Mouse (Mus musculus): ENCODE data around the gene Auts2.

The Auts2 gene

GRCm38 (mm10) chr5:132258882-132259281, 284.3 kb downstream of the Auts2 start:
- DNase-seq (ENCODE audit: low spot score in 2 of 2), result no peak

- no peak for DNase-seq (ENCODE audit: low spot score in 2 of 2)
Measured at GRCm38 (mm10) chr5:132255579-132255978, 287.6 kb downstream of the Auts2 start.

- DNase-seq (ENCODE audit: low spot score in 2 of 2), result peak; percentile 90
Measured at GRCm38 (mm10) chr5:132249523-132249922, 293.6 kb downstream of the Auts2 start.

DNA sequence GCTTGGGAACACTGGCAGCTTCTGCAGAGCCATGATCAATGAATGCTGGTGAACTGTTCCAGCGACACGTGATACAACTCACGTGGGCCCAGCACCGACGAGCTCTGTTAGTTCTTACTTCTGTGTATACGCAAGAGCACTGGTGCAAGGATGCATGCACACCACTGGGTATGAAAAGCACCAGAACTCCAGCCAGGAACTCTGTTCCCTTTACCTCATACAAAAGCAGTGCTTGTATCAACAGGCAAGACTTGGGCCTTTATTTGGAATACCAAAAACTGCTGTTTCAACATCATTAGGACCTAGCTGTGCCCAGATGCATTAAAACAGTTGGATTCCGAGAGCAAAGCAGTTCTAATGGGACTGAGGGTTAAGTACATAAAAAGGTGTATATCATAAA, 295.1 kb downstream of the Auts2 start:
- DNase-seq (ENCODE audit: low spot score in 2 of 2), result peak in 1 of 2 experiments; percentile 11

GRCm38 (mm10) chr5:132235460-132235859, 307.7 kb downstream of the Auts2 start:
- no peak for DNase-seq (ENCODE audit: low spot score in 2 of 2)

- no peak for DNase-seq (ENCODE audit: low spot score in 2 of 2)
Measured at GRCm38 (mm10) chr5:132234471-132234870, 308.7 kb downstream of the Auts2 start.

DNA sequence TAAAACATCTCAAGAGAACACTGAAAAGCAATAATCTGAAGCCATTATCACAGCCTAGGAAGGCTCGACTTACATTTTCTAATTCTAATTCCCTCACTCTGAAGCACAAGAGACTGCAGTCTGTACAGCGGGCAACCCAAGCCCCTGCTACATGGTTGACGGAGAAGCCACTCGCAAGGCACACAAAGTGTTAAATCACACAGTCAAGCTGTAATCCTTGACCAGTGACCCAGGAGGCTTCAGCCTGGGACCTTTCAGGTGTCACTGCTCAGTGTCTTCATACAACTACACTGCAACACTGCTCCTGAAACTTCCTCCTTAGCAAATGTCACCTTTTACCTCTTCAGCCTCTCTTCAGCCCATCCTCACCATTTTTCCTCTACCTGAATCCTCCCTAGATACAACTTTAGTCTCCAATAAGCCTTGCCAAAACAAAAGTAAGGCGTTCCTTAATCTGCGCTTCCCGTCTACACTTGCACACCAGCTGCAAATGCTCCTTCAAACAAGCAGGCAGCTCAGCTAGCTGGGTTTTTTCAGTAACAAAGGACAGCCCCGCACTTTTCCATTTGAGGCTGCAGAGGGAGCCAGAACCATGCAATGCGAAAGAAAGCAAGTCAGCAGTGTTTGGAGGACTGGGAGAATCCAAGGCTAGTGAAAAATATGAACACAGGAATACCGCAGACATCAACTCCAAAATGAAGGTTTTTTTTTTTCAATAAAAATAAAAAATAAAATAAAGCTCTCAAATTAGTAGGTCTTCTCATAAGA, 311.7 kb downstream of the Auts2 start:
- peak; percentile 79 to 81 for DNase-seq (ENCODE audit: low spot score in 2 of 2)

DNA sequence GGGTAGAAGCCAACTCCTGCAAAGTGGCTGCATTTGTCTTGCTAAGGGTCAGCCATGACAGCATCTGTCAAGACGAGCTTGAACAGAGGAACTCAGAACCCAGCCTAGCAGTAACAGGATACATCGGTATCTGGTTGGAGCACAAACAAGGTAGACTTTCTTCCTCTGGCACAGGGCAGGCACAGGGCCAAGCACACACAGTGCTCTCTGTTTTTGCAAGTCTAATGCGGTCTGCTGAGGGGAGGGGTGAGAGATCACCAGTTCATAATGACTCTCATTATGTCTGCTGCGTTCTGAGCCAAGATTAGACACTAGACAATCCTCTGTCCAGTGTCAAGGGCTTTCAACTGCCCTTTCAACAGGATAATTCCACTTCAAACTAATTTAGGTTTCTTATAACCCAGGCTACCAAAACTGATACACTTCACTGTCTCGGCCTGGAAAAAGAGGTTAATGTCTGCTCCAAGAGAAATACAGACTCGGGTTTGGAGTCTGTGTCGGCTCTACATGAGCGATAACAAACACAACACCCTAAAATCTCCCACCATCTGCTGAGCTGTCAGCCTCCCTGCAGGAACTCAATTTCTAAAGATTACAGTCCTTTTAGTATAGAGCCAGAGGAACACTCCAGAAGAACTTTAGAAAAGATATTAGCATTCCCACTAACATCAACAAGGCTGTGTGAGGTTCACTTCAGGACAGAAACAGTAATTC, 313.3 kb downstream of the Auts2 start:
- peak; percentile 44 to 68 for DNase-seq (ENCODE audit: low spot score in 2 of 2)

DNA sequence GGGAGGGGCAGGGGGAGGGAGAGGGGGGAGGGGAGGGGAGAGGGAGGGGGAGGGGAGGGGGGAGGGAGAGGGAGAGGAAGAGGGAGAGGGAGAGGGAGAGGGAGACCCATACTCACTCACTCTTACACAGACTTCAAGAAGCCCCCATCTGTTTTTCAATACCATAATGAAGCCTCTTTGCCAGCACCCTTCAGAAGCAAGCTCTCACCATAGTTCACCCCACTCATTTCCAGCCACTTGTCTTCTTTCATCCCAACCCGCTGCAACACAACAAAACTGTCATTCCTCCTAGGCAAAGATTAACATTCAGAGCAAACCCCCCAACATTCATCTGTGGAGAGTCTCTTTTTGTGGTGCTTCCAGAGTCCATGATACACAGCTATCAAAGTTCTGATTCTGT, 314.1 kb downstream of the Auts2 start:
- no peak for DNase-seq (ENCODE audit: low spot score in 2 of 2)

DNA sequence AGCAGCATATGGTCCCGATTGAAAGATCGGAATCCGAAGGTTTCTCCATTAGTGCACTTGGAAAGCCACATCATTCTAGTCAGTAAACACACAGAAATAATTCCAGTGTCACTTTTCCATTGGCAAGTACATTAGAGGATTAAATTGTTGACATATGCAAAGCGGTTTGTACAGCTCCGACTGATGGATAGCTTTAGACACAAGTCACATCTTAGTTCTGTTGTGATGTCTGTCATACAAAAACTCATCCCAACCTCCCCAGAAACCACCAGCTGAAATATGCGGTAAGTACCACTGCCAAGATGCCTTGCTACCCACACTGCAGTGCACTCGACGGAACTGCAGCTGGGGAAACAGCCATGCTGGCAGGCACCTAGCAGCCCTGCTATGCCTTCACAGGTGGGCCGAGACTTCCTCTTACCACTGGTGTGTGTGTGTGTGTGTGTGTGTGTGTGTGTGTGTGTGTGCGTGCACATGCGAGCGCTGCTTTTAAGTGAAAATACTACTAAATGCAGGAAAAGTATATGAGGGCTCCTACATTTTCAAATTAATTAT, 322.7 kb downstream of the Auts2 start:
- no peak for DNase-seq (ENCODE audit: low spot score in 2 of 2)

GRCm38 (mm10) chr5:132216143-132216542, 327.0 kb downstream of the Auts2 start:
- no peak for DNase-seq (ENCODE audit: low spot score in 2 of 2)

GRCm38 (mm10) chr5:132212446-132212845, 330.7 kb downstream of the Auts2 start:
- DNase-seq (ENCODE audit: low spot score in 2 of 2), result no peak

- DNase-seq (ENCODE audit: low spot score in 2 of 2), result no peak
Measured at GRCm38 (mm10) chr5:132209694-132210093, 333.4 kb downstream of the Auts2 start.

DNA sequence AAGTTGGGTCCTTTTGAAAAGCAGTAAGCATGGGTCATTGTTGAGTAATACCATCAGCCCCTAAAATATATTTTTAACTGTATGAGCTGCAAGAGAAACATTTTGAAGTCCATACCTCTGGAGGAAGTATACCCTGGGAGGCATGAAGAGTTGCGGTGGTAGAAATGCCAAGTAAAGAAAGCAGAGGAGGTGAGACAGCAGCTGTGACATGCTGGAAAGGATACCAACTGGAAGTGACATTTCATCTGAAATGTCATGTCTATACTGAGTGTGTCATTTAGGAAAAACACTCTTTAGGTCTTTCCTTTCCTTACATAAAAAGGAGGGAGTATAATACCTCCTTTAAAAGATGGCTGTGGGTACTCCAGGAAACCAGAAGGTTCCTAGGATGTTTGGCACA, 336.9 kb downstream of the Auts2 start:
- DNase-seq (ENCODE audit: low spot score in 2 of 2), result no peak

DNA sequence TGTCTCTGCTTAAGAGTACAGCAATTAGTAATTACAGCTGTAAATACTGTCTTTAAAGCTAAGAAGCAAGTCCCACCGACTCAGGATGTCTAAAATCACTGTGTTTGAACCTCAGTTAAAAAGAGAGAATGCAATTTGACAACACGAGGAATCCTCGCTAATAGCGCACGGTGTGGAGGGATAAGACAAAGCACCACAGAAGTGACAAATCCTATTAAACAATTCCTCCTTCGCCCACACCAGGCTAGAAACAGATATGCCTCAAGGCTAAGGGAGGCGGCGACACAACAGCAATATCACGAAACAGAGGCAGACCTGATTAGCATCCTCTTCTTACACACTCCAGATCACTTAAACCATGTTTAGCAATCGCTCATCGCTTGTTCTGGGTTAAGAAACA, 339.3 kb downstream of the Auts2 start:
- DNase-seq (ENCODE audit: low spot score in 2 of 2), result no peak

- DNase-seq (ENCODE audit: low spot score in 2 of 2), result peak in 1 of 2 experiments; percentile 18
Measured at GRCm38 (mm10) chr5:132201077-132201645, 342.0 kb downstream of the Auts2 start.

GRCm38 (mm10) chr5:132200595-132200994, 342.5 kb downstream of the Auts2 start:
- DNase-seq (ENCODE audit: low spot score in 2 of 2), result no peak

DNA sequence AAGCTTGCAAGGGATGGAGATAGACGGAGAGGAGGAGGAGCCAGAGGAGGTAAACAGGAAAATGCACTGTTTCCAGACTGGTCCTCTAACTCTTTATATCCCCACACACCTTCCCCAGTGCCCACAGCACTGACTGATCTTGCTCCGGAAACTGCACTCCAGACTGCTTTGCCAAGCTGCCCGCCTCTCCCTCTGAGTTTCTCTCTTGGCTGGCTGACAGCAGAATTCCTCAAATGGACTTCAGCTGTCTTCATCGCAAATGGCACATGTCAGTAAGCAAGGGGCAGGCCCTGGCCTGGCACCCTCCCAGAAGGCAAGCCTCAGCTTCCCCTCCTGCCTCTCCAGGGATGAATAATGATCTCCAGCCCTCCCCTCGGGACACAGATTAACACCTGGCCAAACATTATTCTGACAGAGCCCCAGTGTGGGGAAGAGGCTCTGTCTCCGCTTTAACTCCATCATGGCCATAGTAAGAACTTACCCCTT, 348.1 kb downstream of the Auts2 start:
- no peak for DNase-seq (ENCODE audit: low spot score in 2 of 2)

DNA sequence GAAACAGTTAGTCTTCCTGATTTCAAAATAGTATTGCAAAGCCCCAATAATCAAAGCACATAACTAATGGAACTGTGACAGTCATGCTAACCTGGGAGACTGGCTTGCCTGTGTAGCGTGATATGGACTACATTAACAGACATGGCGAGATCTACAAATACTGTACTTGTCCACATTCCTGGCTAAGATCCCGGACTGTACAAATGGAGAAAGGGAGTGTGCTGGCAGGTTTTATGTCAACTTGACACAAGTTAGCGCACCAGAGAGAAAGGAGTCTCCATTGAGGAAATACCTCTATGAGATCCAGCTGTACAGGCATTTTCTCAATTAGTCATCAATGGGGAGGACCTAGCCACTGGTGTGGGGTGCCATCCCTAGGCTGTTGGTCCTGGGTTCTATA, 353.0 kb downstream of the Auts2 start:
- no peak for DNase-seq (ENCODE audit: low spot score in 2 of 2)

GRCm38 (mm10) chr5:132186659-132187058, 356.5 kb downstream of the Auts2 start:
- DNase-seq (ENCODE audit: low spot score in 2 of 2), result no peak

GRCm38 (mm10) chr5:132186221-132186620, 356.9 kb downstream of the Auts2 start:
- DNase-seq (ENCODE audit: low spot score in 2 of 2), result no peak

- DNase-seq (ENCODE audit: low spot score in 2 of 2), result no peak
Measured at GRCm38 (mm10) chr5:132184395-132185095, 358.6 kb downstream of the Auts2 start.

Measured in right cerebral cortex, adult 2 months (tissue).